Mouse (Mus musculus): ENCODE data around the gene Map3k19. TPM values are rescaled to one million over a fixed set of nuclear protein-coding genes. Genes with fewer than 3 reads are reported as not detected.

Gene Map3k19
- 0.66 and 1.0 TPM in 2 replicates for polyA plus RNA-seq (2015; fragmentation: Nextera tagmentation; extraction: Ambion mirVana)

DNA sequence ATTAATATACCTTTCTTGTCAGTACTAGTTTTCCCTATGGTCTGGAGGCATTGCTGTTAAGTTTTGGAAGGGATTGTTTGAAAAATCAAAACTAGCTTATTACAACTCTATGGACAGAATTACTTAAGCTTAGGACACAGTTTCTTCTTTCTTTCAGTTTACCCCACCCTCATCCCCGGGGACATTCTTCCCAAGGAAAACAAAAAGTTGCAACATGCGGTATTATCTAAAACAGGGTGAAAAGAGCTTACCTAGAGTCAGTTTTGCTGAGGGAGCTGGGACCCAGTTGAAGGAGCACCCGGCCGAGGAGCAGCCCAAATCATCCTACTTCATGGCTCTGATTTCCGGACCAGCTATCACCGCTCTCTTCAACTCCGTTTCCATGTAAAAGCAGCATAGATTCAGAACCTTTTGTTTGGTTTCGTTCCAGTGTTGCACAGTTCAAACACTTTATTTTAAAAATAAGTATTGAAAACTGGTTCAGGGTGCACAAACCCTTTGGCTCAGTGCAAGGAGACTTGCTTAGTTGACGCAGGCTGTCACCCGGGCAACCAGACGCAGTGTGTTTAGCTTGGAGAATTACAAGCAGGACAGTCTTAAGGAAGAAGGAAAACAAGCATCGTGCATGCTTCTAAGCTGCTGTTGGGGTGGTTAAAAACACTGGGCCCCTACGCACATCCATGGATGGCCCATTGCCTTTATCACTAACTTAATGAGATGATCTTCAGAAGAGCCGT is at the start of gene Map3k19:
TSS of gene Map3k19 (minus strand) at position 546 of the 737 bp plus-strand sequence.
- Histone ChIP-seq H3K36me3 (ENCODE audit: insufficient read depth, low read length) (no peaks in the 10 kb centered on the region), H3K9me3 (ENCODE audit: low read length) (peaks cover 4% of the 10 kb centered on the region; the same call in 1 of the 2 replicates), H3K4me1 (ENCODE audit: insufficient read depth, low read depth, low read length) (no peaks in the 10 kb centered on the region), H3K27me3 (replicated peaks; ENCODE audit: insufficient read depth, low read length) (no peaks in the 10 kb centered on the region), H3K9ac (replicated peaks; ENCODE audit: low read depth) (no peak within 1 kb of the TSS), H3K27ac (ENCODE audit: low read length) (no peak within 1 kb of the TSS), H3K4me2 (replicated peaks; ENCODE audit: low read depth, low read length) (no peak within 1 kb of the TSS), H3K4me3 (ENCODE audit: low read depth, low read length) (no peak within 1 kb of the TSS)
- WGBS, result 64% methylated on average over 14 of the region's 14 CpGs
- ATAC-seq, result no peak; the same call in 1 of the 2 replicates
- DNase-seq (ENCODE audit: low spot score), result peak; percentile 12
- TF ChIP-seq EP300 (IDR thresholded peaks at IDR 0.05), result no peak
- TF ChIP-seq CTCF (IDR thresholded peaks at IDR 0.05), result no peak

DNA sequence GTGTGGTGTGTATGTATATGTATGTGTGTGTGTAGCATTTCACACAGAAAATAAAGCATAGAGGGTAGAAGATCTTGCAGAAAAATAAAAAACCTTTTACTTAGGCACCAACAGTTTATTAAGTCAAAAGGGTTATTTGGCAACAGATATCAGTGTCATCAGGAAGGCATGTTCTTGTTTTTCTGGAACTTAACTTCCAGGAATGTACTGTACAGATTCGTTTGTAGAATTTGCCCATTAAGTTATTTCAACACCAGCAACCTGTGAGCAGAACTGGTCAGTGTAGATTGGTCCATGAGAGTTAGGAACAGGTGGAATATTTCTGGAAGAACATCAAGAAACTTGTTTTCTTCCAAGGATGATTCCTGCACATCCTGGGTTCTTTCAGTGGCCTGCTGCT is 44.6 kb upstream of the Map3k19 start:
- Histone ChIP-seq H3K27me3 (replicated peaks; ENCODE audit: insufficient read depth, low read length) (no peaks in the 10 kb centered on the region), H3K4me1 (ENCODE audit: insufficient read depth, low read depth, low read length) (no peaks in the 10 kb centered on the region), H3K36me3 (ENCODE audit: insufficient read depth, low read length) (0 out of 2 replicates have a peak, but pooled peaks cover 3% of the 10 kb centered on the region), H3K27ac (ENCODE audit: low read length) (no peak overlapping the region), H3K9me3 (ENCODE audit: low read length) (no peaks in the 10 kb centered on the region), H3K4me2 (replicated peaks; ENCODE audit: low read depth, low read length) (no peak overlapping the region), H3K9ac (replicated peaks; ENCODE audit: low read depth) (no peak overlapping the region), H3K4me3 (ENCODE audit: low read depth, low read length) (no peak overlapping the region)
- no peak for TF ChIP-seq CTCF (IDR thresholded peaks at IDR 0.05)
- TF ChIP-seq EP300 (IDR thresholded peaks at IDR 0.05), result peak; percentile 64
- 42% methylated on average over 1 of the region's 1 CpGs for WGBS
- DNase-seq (ENCODE audit: low spot score), result peak; percentile 5
- ATAC-seq, result peak; percentile 32; the same call in 1 of the 2 replicates

DNA sequence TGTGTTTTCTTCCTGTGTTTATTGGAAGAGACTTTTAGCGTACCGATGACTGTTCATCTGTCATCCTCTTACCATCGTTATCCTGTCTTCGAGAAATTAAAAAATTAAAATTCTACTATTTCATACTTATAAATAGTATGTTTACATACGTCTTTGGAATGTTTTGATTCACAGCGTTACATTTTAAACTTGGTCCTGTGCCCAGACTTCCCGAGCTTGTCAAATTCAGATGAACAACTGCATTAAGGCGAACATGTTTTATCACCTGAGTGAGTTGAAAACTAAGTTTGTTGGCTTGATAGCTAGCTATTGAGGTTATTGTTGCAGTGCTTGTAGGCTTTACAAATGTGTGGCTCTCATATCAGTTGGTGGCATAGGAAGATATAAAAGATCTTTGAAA is 14.4 kb upstream of the Map3k19 start:
- Histone ChIP-seq H3K27me3 (replicated peaks; ENCODE audit: insufficient read depth, low read length) (no peaks in the 10 kb centered on the region), H3K27ac (ENCODE audit: low read length) (peak overlapping the region; percentile 80), H3K9me3 (ENCODE audit: low read length) (no peaks in the 10 kb centered on the region), H3K36me3 (ENCODE audit: insufficient read depth, low read length) (no peaks in the 10 kb centered on the region), H3K4me3 (ENCODE audit: low read depth, low read length) (peak overlapping the region; percentile 82), H3K9ac (replicated peaks; ENCODE audit: low read depth) (peak overlapping the region; percentile 71), H3K4me2 (replicated peaks; ENCODE audit: low read depth, low read length) (peak overlapping the region; percentile 53), H3K4me1 (ENCODE audit: insufficient read depth, low read depth, low read length) (no peaks in the 10 kb centered on the region; the same call in 1 of the 2 replicates)
- ATAC-seq, result no peak
- WGBS, result 8% methylated on average over 8 of the region's 8 CpGs
- TF ChIP-seq EP300 (IDR thresholded peaks at IDR 0.05), result no peak
- no peak for TF ChIP-seq CTCF (IDR thresholded peaks at IDR 0.05)
- no peak for DNase-seq (ENCODE audit: low spot score)

DNA sequence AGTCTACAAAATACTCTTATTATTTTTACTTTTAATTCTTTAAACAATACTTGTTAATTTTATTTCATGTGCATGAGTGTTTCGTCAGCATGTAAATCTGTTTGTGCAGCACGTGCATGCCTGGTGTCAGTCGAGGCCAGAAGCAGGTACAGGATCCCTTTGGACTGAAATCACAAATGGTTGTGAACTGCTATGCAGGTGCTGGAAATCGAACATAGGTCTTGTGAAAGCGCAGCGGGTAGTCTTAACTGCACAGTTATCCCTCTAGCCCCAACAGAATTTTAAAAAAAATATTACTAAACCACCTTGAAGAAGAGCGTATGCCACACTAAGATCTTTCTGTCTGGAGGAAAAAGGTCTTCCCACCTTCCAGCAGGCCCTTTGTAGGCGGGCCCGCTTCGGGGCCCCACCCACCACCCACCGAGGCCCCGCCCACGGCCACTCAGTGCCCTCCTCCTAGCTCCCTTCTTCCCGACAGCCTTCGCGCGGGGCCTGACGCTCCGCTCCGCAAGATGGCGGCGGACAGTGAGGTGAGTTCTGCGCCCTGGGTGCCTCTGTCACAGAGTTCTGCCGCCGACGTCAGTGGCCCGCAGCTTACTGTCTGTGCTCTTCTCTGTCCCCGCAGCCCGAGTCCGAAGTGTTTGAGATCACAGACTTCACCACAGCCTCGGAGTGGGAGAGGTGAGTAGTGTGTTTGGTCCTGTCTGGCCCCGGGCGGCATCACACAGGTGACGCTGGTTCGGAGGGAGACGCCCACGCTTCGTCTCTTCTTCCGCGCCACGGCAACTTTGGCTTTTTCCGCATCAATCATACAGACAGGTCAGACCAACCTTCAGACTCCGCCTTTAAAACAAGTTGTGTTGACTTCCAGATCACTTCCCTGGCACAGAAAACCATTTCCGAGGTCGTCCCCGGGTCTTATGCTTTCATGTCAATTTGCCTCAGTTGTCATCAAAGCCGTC is 13.8 kb upstream of the Map3k19 start, which contains the start of gene Rab3gap1:
TSS of gene Rab3gap1 (plus strand) at position 474 of the 962 bp plus-strand sequence.
- TF ChIP-seq EP300 (IDR thresholded peaks at IDR 0.05), result no peak
- no peaks in the 10 kb centered on the region for H3K36me3 ChIP-seq (ENCODE audit: insufficient read depth, low read length)

DNA sequence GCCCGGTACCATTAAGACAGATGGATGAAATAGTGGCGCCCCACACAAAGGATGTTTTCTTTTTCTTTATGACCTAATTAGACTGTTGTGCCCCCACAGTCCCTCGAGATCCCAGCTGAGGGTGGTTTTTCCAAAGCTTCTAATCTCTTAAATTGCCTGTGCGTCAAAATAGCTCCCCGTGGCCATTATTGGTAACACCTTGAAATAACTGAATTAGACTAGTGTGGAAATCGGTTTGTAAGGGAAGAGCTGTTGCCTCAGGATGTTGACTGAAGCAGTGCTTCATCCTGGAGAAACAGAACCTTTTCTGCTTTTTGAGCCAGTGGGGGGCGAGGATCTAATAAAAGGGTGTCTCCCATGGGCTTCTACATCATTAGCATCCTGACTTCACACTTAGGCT is 9.0 kb upstream of the Map3k19 start:
- 76% methylated on average over 7 of the region's 7 CpGs for WGBS
- Histone ChIP-seq H3K9me3 (ENCODE audit: low read length) (no peaks in the 10 kb centered on the region), H3K4me2 (replicated peaks; ENCODE audit: low read depth, low read length) (no peak overlapping the region), H3K4me3 (ENCODE audit: low read depth, low read length) (no peak overlapping the region), H3K9ac (replicated peaks; ENCODE audit: low read depth) (no peak overlapping the region), H3K27ac (ENCODE audit: low read length) (no peak overlapping the region), H3K4me1 (ENCODE audit: insufficient read depth, low read depth, low read length) (no peaks in the 10 kb centered on the region), H3K36me3 (ENCODE audit: insufficient read depth, low read length) (no peaks in the 10 kb centered on the region), H3K27me3 (replicated peaks; ENCODE audit: insufficient read depth, low read length) (no peaks in the 10 kb centered on the region)
- TF ChIP-seq CTCF (IDR thresholded peaks at IDR 0.05) (no peak), EP300 (IDR thresholded peaks at IDR 0.05) (no peak)
- DNase-seq (ENCODE audit: low spot score), result no peak
- no peak for ATAC-seq

More for the DNA sequence above, 13.8 kb upstream of the Map3k19 start, which contains the start of gene Rab3gap1:
- Histone ChIP-seq H3K27me3 (replicated peaks; ENCODE audit: insufficient read depth, low read length) (no peaks in the 10 kb centered on the region), H3K4me3 (ENCODE audit: low read depth, low read length) (peak within 1 kb of the TSS; percentile 82), H3K9me3 (ENCODE audit: low read length) (no peaks in the 10 kb centered on the region), H3K27ac (ENCODE audit: low read length) (peak within 1 kb of the TSS; percentile 80), H3K9ac (replicated peaks; ENCODE audit: low read depth) (peak within 1 kb of the TSS; percentile 71), H3K4me1 (ENCODE audit: insufficient read depth, low read depth, low read length) (no peaks in the 10 kb centered on the region; the same call in 1 of the 2 replicates), H3K4me2 (replicated peaks; ENCODE audit: low read depth, low read length) (peak within 1 kb of the TSS; percentile 53)
- ATAC-seq, result peak; percentile 99
- peak; percentile 93 for DNase-seq (ENCODE audit: low spot score)
- 15% methylated on average over 40 of the region's 47 CpGs for WGBS

DNA sequence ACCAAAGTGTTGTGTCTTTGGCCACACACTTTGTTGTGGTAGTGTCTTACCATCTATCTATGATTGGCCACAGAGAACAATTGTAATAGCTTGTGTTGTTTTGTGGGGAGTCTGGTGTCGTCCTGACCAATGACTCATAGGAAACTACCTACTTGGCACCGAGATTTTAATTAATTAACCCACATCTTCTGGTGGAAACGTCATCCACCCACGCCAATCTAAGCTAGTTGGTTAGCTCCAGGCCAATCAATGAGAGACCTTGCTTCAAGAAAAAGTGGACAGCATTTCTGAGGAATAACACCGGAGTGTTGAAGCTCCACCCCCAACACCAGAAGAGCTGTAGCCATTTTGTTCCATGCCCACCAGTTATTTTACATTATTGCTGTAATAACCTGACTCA is 7.1 kb upstream of the Map3k19 start:
- H3K4me3 ChIP-seq (ENCODE audit: low read depth, low read length), result no peak overlapping the region
- no peaks in the 10 kb centered on the region for H3K36me3 ChIP-seq (ENCODE audit: insufficient read depth, low read length)
- DNase-seq (ENCODE audit: low spot score), result no peak
- ATAC-seq, result no peak
- H3K27me3 ChIP-seq (replicated peaks; ENCODE audit: insufficient read depth, low read length), result no peaks in the 10 kb centered on the region
- WGBS, result 80% methylated on average over 5 of the region's 5 CpGs
- H3K4me2 ChIP-seq (replicated peaks; ENCODE audit: low read depth, low read length), result no peak overlapping the region
- H3K9me3 ChIP-seq (ENCODE audit: low read length), result no peaks in the 10 kb centered on the region
- TF ChIP-seq CTCF (IDR thresholded peaks at IDR 0.05), result no peak
- TF ChIP-seq EP300 (IDR thresholded peaks at IDR 0.05), result no peak
- no peak overlapping the region for H3K9ac ChIP-seq (replicated peaks; ENCODE audit: low read depth)
- no peak overlapping the region for H3K27ac ChIP-seq (ENCODE audit: low read length)
- no peaks in the 10 kb centered on the region for H3K4me1 ChIP-seq (ENCODE audit: insufficient read depth, low read depth, low read length)
